Comparison of ENCODE assay signal across 26 mouse cellular contexts in the genomic region with DNA sequence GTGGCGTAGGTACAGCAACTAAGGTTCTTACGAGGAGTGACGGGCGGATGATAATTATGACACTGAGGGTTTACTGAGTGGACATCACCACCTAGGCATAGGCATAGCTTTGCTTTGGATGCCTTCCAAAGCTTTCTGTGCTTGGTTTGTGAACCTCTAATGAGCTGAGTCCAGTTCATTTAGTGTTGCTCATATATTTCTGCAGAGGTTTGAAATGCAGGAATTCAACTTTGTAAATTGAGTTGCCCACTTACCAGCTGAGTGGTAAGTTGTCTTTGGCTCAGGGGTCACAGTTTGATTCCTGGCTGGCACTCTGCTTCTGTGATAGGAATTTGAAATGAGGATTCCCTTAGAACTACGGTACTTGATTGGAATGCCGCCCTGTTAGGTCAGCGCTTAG. TPM values are rescaled to one million over a fixed set of nuclear protein-coding genes. Genes with fewer than 3 reads are reported as not detected.
DNase-seq lines count a peak whose midpoint lies in the region; ATAC-seq and TF ChIP-seq lines count a peak whose summit lies in the region.
"Had no signal": no experiment of that assay in that cellular context is flagged by ENCODE, and none has a peak within 500 bp of the region (broad histone marks: within the 10 kb centered on the region; RNA-seq: fewer than 3 reads in every experiment).

No protein-coding gene starts in this region.

- H3K27ac ChIP-seq in hindbrain, embryonic 13.5 days, result 0 out of 2 replicates have a peak overlapping the region, but pooled peaks have one; percentile 6
- H3K27ac ChIP-seq in hindbrain, embryonic 12.5 days, result no peak overlapping the region
- H3K27ac ChIP-seq in kidney, adult 2 months (ENCODE audit: insufficient read depth, low read depth, low read length), result peak overlapping the region; percentile 18; the same call in 1 of the 2 replicates
- no peak overlapping the region for H3K27ac ChIP-seq in kidney, embryonic 14.5 days (ENCODE audit: low read depth, low read length)
- H3K27ac ChIP-seq in midbrain, postnatal 0 days (ENCODE audit: low read depth, low read length), result no peak overlapping the region
- H3K27ac ChIP-seq in midbrain, embryonic 11.5 days (ENCODE audit: low read depth, low read length), result no peak overlapping the region
- H3K27ac ChIP-seq in hindbrain, postnatal 0 days, result no peak overlapping the region
- H3K27ac ChIP-seq: embryonic facial prominence, embryonic 10.5 days; embryonic facial prominence, embryonic 15.5 days; forebrain, embryonic 13.5 days; heart, embryonic 15.5 days; limb, embryonic 10.5 days; limb, embryonic 15.5 days; liver, embryonic 14.5 days; midbrain, embryonic 10.5 days had no signal

- peak; percentile 54 for DNase-seq in kidney, adult 2 months
- peak; percentile 40 for DNase-seq in midbrain, postnatal 0 days (ENCODE audit: low spot score)
- DNase-seq in midbrain, embryonic 11.5 days (ENCODE audit: low spot score, missing footprints), result no peak
- peak; percentile 38 for DNase-seq in hindbrain, postnatal 0 days (ENCODE audit: low spot score)
- no peak for DNase-seq in cerebellum, adult 11-12 months
- DNase-seq: adrenal gland, postnatal 25 days; cerebellum, adult 8-10 months; cerebellum, postnatal 25 days; gastrocnemius, postnatal 14 days; heart, postnatal 36 days; layer of hippocampus, adult 9-11 months; lung, embryonic 14.5 days; right cerebral cortex, postnatal 4 days; thymus, adult 2 months; thymus, postnatal 36 days had no signal

- no peak for ATAC-seq in hindbrain, embryonic 13.5 days (ENCODE audit: low FRiP score)
- ATAC-seq in hindbrain, embryonic 12.5 days (ENCODE audit: low FRiP score), result no peak
- no peak for ATAC-seq in kidney, embryonic 14.5 days (ENCODE audit: low FRiP score, low TSS enrichment)
- no peak for ATAC-seq in midbrain, postnatal 0 days (ENCODE audit: low FRiP score)
- ATAC-seq in midbrain, embryonic 11.5 days (ENCODE audit: low FRiP score), result no peak
- no peak for ATAC-seq in hindbrain, postnatal 0 days
- ATAC-seq: forebrain, embryonic 13.5 days had no signal

- H3K4me2 ChIP-seq in hindbrain, embryonic 13.5 days, result no peak overlapping the region
- H3K4me2 ChIP-seq in hindbrain, embryonic 12.5 days (replicated peaks), result no peak overlapping the region
- no peak overlapping the region for H3K4me2 ChIP-seq in kidney, embryonic 14.5 days (replicated peaks; ENCODE audit: low read depth, low read length)
- H3K4me2 ChIP-seq in midbrain, postnatal 0 days (ENCODE audit: low read depth, low read length, poor library complexity, severe bottlenecking), result no peak overlapping the region
- H3K4me2 ChIP-seq in midbrain, embryonic 11.5 days, result no peak overlapping the region
- no peak overlapping the region for H3K4me2 ChIP-seq in hindbrain, postnatal 0 days (ENCODE audit: low read depth, low read length)
- H3K4me2 ChIP-seq: embryonic facial prominence, embryonic 15.5 days; forebrain, embryonic 13.5 days; heart, embryonic 15.5 days; limb, embryonic 15.5 days; lung, embryonic 14.5 days had no signal

- TF ChIP-seq CTCF in kidney, adult 2 months (conservative IDR thresholded peaks at IDR 0.05; ENCODE audit: insufficient read depth, insufficient read length, low read depth, low read length), result no peak
- no peak for TF ChIP-seq CTCF in midbrain, postnatal 0 days (IDR thresholded peaks at IDR 0.05)
- no peak for TF ChIP-seq CTCF in hindbrain, postnatal 0 days (IDR thresholded peaks at IDR 0.05; ENCODE audit: low read depth)

- WGBS in hindbrain, embryonic 13.5 days, result 55% methylated on average over 7 of the region's 7 CpGs
- 70% methylated on average over 7 of the region's 7 CpGs for WGBS in hindbrain, embryonic 12.5 days
- WGBS in kidney, adult 2 months, result 42% methylated on average over 7 of the region's 7 CpGs
- WGBS in kidney, embryonic 14.5 days, result 85% methylated on average over 7 of the region's 7 CpGs
- WGBS in midbrain, postnatal 0 days, result 47% methylated on average over 7 of the region's 7 CpGs
- 76% methylated on average over 7 of the region's 7 CpGs for WGBS in midbrain, embryonic 11.5 days
- WGBS in hindbrain, postnatal 0 days, result 40% methylated on average over 7 of the region's 7 CpGs

- H3K9ac ChIP-seq in hindbrain, embryonic 13.5 days, result no peak overlapping the region
- no peak overlapping the region for H3K9ac ChIP-seq in hindbrain, embryonic 12.5 days
- H3K9ac ChIP-seq in kidney, embryonic 14.5 days (ENCODE audit: low read depth, low read length), result no peak overlapping the region
- no peak overlapping the region for H3K9ac ChIP-seq in midbrain, postnatal 0 days (replicated peaks; ENCODE audit: low read length, poor library complexity, severe bottlenecking)
- H3K9ac ChIP-seq in midbrain, embryonic 11.5 days (ENCODE audit: low read length), result no peak overlapping the region
- no peak overlapping the region for H3K9ac ChIP-seq in hindbrain, postnatal 0 days (replicated peaks; ENCODE audit: low read length)
- H3K9ac ChIP-seq: embryonic facial prominence, embryonic 15.5 days; forebrain, embryonic 13.5 days; heart, embryonic 15.5 days; limb, embryonic 15.5 days; liver, embryonic 14.5 days; lung, embryonic 14.5 days had no signal

- H3K4me3 ChIP-seq in hindbrain, embryonic 13.5 days, result no peak overlapping the region
- H3K4me3 ChIP-seq in hindbrain, embryonic 12.5 days, result no peak overlapping the region
- H3K4me3 ChIP-seq in kidney, adult 2 months (ENCODE audit: insufficient read depth, low read depth, low read length), result no peak overlapping the region
- no peak overlapping the region for H3K4me3 ChIP-seq in kidney, embryonic 14.5 days (ENCODE audit: low read length)
- H3K4me3 ChIP-seq in midbrain, postnatal 0 days (ENCODE audit: low read depth, low read length), result no peak overlapping the region
- no peak overlapping the region for H3K4me3 ChIP-seq in midbrain, embryonic 11.5 days (ENCODE audit: low read depth, low read length)
- H3K4me3 ChIP-seq in hindbrain, postnatal 0 days (ENCODE audit: low read length), result no peak overlapping the region
- H3K4me3 ChIP-seq: embryonic facial prominence, embryonic 10.5 days; embryonic facial prominence, embryonic 15.5 days; forebrain, embryonic 13.5 days; heart, embryonic 15.5 days; limb, embryonic 10.5 days; limb, embryonic 15.5 days; midbrain, embryonic 10.5 days had no signal

- H3K4me1 ChIP-seq in hindbrain, embryonic 13.5 days (replicated peaks), result peaks cover 35% of the 10 kb centered on the region
- peaks cover 18% of the 10 kb centered on the region for H3K4me1 ChIP-seq in hindbrain, embryonic 12.5 days
- H3K4me1 ChIP-seq in kidney, adult 2 months (ENCODE audit: control insufficient read depth, insufficient read depth, low read length), result peaks cover 7% of the 10 kb centered on the region
- H3K4me1 ChIP-seq in kidney, embryonic 14.5 days (ENCODE audit: control insufficient read depth, insufficient read depth, low read length), result peaks cover 15% of the 10 kb centered on the region; the same call in 1 of the 2 replicates
- H3K4me1 ChIP-seq in midbrain, postnatal 0 days (ENCODE audit: insufficient read depth, low read length), result no peaks in the 10 kb centered on the region; the same call in 1 of the 2 replicates
- peaks cover 4% of the 10 kb centered on the region; the same call in 1 of the 2 replicates for H3K4me1 ChIP-seq in midbrain, embryonic 11.5 days (ENCODE audit: control insufficient read depth, insufficient read depth, low read length)
- H3K4me1 ChIP-seq in hindbrain, postnatal 0 days (ENCODE audit: insufficient read depth, low read length), result no peaks in the 10 kb centered on the region
- H3K4me1 ChIP-seq: embryonic facial prominence, embryonic 10.5 days; embryonic facial prominence, embryonic 15.5 days had no signal

- no peak for TF ChIP-seq POLR2A in kidney, adult 2 months (IDR thresholded peaks at IDR 0.05; ENCODE audit: low read depth, low read length)

- no peaks in the 10 kb centered on the region for H3K9me3 ChIP-seq in hindbrain, embryonic 13.5 days
- no peaks in the 10 kb centered on the region for H3K9me3 ChIP-seq in hindbrain, embryonic 12.5 days (replicated peaks)
- no peaks in the 10 kb centered on the region for H3K9me3 ChIP-seq in kidney, embryonic 14.5 days (ENCODE audit: control insufficient read depth, low read length)
- H3K9me3 ChIP-seq in midbrain, postnatal 0 days (ENCODE audit: low read length), result no peaks in the 10 kb centered on the region
- no peaks in the 10 kb centered on the region for H3K9me3 ChIP-seq in midbrain, embryonic 11.5 days (ENCODE audit: control insufficient read depth, low read length)
- no peaks in the 10 kb centered on the region for H3K9me3 ChIP-seq in hindbrain, postnatal 0 days (ENCODE audit: low read length)
- H3K9me3 ChIP-seq: embryonic facial prominence, embryonic 10.5 days; embryonic facial prominence, embryonic 15.5 days; forebrain, embryonic 13.5 days; heart, embryonic 15.5 days; limb, embryonic 10.5 days; limb, embryonic 15.5 days; midbrain, embryonic 10.5 days had no signal

- H3K27me3 ChIP-seq in hindbrain, embryonic 13.5 days, result no peaks in the 10 kb centered on the region
- no peaks in the 10 kb centered on the region for H3K27me3 ChIP-seq in hindbrain, embryonic 12.5 days
- no peaks in the 10 kb centered on the region for H3K27me3 ChIP-seq in kidney, adult 2 months (replicated peaks; ENCODE audit: control insufficient read depth, insufficient read depth, low read length)
- H3K27me3 ChIP-seq in kidney, embryonic 14.5 days (ENCODE audit: control insufficient read depth, insufficient read depth, low read length), result no peaks in the 10 kb centered on the region
- no peaks in the 10 kb centered on the region for H3K27me3 ChIP-seq in midbrain, postnatal 0 days (ENCODE audit: insufficient read depth, low read length)
- no peaks in the 10 kb centered on the region for H3K27me3 ChIP-seq in midbrain, embryonic 11.5 days (ENCODE audit: control insufficient read depth, insufficient read depth, low read length)
- H3K27me3 ChIP-seq in hindbrain, postnatal 0 days (ENCODE audit: insufficient read depth, low read length), result no peaks in the 10 kb centered on the region
- H3K27me3 ChIP-seq: embryonic facial prominence, embryonic 15.5 days; forebrain, embryonic 13.5 days; heart, embryonic 15.5 days; limb, embryonic 15.5 days had no signal

- peaks cover 10% of the 10 kb centered on the region for H3K36me3 ChIP-seq in hindbrain, embryonic 13.5 days
- peaks cover 23% of the 10 kb centered on the region for H3K36me3 ChIP-seq in hindbrain, embryonic 12.5 days
- no peaks in the 10 kb centered on the region for H3K36me3 ChIP-seq in kidney, adult 2 months (ENCODE audit: control insufficient read depth, insufficient read depth, low read length)
- peaks cover 25% of the 10 kb centered on the region; the same call in 1 of the 2 replicates for H3K36me3 ChIP-seq in kidney, embryonic 14.5 days (ENCODE audit: control insufficient read depth, insufficient read depth, low read length)
- no peaks in the 10 kb centered on the region for H3K36me3 ChIP-seq in midbrain, postnatal 0 days (ENCODE audit: insufficient read depth, low read length)
- H3K36me3 ChIP-seq in midbrain, embryonic 11.5 days (ENCODE audit: control insufficient read depth, insufficient read depth, low read length), result no peaks in the 10 kb centered on the region
- H3K36me3 ChIP-seq in hindbrain, postnatal 0 days (ENCODE audit: insufficient read depth, low read length), result no peaks in the 10 kb centered on the region

RNA-seq across cellular contexts. Expression of gene Arid1b, which starts 49.7 kb away (rescaled TPM):
- 14.8 and 16.1 TPM in 2 replicates for polyA plus RNA-seq in hindbrain, embryonic 13.5 days (2015; fragmentation: Nextera tagmentation; extraction: Ambion mirVana)
- 22.3 and 22.6 TPM in 2 replicates for polyA plus RNA-seq in hindbrain, embryonic 12.5 days (2016; fragmentation: Nextera tagmentation; extraction: Ambion mirVana)
- polyA plus RNA-seq in kidney, adult 2 months (2012; rRNA removed), result 20.6 and 22.0 TPM in 2 replicates
- 17.1 and 19.2 TPM in 2 replicates for polyA plus RNA-seq in kidney, embryonic 14.5 days (2014; fragmentation: Nextera tagmentation; extraction: Ambion mirVana)
- total RNA-seq in midbrain, postnatal 0 days (2014; rRNA removed), result 62.0 and 73.3 TPM in 2 replicates
- polyA plus RNA-seq in midbrain, postnatal 0 days (2015; fragmentation: Nextera tagmentation; extraction: Ambion mirVana), result 10.1 and 11.9 TPM in 2 replicates
- polyA plus RNA-seq in midbrain, embryonic 11.5 days (2014; fragmentation: Nextera tagmentation; extraction: Ambion mirVana), result 11.6 and 12.2 TPM in 2 replicates
- total RNA-seq in hindbrain, postnatal 0 days (2014; rRNA removed), result 62.5 and 64.6 TPM in 2 replicates
- 10.5 and 10.9 TPM in 2 replicates for polyA plus RNA-seq in hindbrain, postnatal 0 days (2015; fragmentation: Nextera tagmentation; extraction: Ambion mirVana)

Comparison
In these comparisons a context has a peak if more than half of its experiments do, and no peak if none do; other contexts are left out.
1. H3K27ac ChIP-seq: peak in hindbrain, embryonic 13.5 days (single experiment) and kidney, adult 2 months (single experiment); none in hindbrain, embryonic 12.5 days (single experiment), kidney, embryonic 14.5 days (single experiment), midbrain, postnatal 0 days (single experiment), midbrain, embryonic 11.5 days (single experiment) and hindbrain, postnatal 0 days (single experiment).
2. DNase-seq: peak in kidney, adult 2 months (single experiment), midbrain, postnatal 0 days (single experiment) and hindbrain, postnatal 0 days (single experiment); none in midbrain, embryonic 11.5 days (single experiment) and cerebellum, adult 11-12 months (single experiment).